Mouse (Mus musculus) retina, adult 2 months (tissue): ENCODE measurements at regions not wholly inside any gene's neighbourhood (a gene's known extent, or its start where the extent isn't known, plus 50 kb on each side); places are given as distances from the start of the nearest gene placed in this dataset.

Source experiments
- DNase-seq: peaks from one replicate; pipeline ENCODE4 v3.0.0-alpha.2; 2012; ENCODE audit warnings: low read depth, low spot score

DNA sequence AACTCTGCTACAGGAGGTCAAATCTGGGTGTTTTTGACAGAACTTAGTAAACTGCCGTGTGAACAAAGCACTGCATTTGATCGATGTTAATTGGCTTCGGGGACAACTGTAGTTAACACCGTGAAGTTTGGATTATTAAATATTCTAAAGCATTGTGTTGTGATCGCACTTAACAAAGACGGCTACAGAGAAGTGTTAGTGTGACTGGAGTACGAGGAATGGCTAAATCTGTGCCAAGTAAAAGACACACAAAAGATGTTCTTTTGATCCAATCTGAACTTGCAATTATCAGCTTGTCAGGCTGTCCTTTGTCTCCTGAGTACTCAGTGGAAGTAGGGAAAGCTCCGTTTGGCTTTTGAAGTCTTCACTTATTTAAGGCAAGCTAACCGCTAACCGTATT lies 259.7 kb downstream of the Tmem182 start:
- DNase-seq: no peak

DNA sequence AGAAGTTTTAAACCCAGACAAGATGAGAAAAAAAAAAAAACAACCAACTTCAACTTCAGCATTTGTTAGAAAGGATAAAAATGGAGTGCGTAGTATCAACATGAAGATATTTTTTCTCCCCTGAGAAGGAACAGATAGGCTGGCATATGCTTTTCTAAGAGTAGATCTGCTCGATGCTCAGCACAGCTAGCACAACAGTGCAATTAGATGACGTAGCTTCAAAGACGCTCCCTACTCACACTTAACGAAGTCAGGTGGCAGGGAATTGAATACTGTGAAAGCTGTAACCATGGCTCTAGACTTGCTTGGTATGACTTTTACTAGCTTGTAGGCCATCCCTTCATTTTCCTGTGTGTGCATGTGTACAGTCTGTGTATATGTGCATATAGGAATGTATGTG lies 299.5 kb downstream of the Tmem182 start:
- DNase-seq: no peak

DNA sequence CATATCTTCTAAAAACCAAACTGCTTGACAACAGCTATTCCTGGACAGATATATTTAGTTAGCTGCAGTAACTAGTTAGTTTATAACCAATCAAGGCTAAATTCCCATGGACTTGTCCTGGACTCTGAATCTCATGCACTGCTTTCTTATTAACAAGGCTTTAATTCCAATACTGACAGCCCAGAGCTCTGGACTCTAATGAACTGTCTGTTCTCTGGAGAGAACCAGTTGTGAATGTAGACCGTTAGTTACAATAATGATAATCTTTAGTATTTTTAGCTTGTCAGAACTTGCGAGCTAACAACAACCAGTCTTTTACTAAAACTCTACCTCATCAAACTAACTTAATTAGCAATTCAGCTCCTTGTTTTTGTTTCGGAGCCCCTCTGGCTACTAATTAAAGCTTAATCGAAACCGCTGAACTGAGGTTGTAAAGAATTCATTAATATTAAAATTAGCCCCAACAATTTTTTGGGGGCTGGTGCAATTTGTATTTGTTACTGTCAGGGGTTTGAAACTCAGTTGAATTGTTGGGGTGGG lies 316.3 kb downstream of the Tmem182 start:
- DNase-seq: no peak

DNA sequence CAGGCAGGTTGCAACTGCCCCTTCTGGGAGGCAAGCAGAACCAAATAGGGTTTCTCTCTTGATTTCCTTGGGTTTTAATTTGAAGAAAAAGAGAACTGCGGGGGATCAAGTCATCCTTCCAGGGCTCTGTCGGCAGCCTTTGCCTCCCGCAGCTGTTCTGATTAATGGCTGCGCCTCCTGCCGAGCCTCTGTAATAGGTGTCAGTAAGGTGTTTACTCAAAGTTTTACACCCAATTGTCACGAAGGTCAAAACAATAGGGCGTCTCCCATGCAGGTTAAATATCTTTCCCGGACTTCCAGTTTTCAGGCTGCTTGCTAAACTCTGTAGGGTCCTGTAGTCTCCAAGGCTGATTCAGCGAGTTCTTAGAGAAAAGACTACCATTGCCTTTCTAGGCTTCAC lies 326.0 kb downstream of the Tmem182 start:
- DNase-seq: no peak

DNA sequence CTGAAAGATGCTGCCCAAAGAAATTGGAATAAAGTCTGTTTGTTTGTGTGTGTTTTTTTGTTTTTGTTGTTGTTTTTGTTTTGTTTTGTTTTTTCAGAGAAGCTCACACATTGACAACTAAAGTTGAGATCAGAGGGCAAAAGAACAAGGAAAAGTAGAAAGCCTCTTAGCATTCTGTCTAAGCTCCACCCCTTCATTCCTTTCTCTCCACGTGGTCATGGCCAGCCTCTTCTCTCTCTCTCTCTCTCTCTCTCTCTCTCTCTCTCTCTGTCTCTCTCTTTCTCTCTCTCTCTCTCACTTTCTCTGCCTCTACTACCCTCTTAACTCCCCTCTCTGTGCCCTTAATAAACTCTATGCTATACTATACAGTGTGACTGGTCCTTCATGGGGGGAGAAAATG lies 327.7 kb downstream of the Tmem182 start:
- no peak for DNase-seq

DNA sequence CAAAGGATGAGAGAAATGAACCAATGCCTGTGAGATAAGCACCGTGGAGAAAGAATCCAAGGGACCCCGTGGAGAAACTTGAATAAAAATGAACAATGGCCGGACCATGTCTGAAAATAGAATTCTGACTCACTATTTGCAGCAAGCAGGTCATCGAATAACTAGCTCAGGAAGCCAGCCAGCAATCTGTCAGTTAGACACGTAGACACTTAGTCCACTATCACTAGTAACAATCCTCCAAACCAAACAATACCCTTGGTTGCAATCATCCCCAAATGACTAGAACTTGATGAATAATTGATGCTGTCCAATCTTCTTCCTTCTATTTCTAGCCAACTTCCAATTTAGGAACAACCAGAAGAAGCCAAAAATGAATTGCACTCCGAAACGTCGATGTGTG lies 328.5 kb downstream of the Tmem182 start:
- DNase-seq: no peak

DNA sequence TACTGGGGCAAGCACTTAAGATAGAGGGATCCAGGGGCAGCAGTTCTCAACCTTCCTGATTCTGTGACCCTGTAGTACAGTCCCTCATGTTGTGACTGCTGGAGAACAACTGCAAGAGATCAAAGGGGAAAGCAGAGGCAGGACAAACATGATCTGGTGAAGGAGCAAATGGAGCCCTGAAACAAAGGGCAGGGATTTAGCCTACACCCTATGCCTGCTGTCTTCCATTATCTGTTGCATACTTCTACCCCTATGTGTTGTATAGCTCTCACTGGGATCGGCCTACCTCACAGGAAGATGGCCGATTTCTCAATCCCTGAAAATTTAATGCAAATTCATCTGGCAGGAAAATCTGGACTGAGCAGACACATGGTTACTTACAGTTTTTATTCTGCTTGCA lies 334.3 kb downstream of the Tmem182 start:
- DNase-seq: no peak

DNA sequence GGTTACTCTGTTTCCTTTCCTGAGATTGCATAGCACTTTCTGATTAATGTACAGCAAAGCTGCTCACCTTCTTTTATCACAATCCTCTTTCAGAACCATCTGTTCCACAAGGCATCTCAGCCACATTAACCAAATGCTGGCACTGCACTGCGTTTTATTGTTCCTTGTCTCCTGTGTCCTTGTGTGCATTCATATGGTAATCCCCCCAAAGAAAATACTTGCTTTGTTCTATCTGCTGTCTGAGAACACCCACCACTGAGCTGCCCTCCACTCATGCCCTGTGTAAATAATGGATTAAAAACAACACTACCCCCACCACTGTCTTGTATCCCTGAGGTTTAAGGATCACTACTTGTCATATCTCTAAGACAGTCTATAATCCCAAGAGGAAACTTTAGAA lies 335.1 kb downstream of the Tmem182 start:
- no peak for DNase-seq

DNA sequence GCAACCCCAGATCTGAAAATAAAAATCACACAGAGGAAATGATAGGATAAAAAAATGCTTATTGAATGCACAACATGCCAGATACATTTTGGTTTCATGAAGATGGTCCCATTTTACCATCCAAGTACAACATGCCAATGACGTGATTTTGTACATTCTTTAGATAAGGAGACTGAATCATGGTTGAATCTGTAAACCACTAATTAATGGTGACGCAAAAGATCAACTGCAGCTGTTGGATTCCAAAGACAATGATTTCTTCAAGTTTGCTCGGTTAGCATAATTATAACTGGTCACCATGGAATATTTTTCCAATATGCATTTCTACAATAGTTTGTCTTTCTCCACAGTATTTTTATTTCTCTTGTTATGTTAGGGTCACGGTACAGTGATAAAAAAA lies 336.6 kb downstream of the Tmem182 start:
- no peak for DNase-seq

DNA sequence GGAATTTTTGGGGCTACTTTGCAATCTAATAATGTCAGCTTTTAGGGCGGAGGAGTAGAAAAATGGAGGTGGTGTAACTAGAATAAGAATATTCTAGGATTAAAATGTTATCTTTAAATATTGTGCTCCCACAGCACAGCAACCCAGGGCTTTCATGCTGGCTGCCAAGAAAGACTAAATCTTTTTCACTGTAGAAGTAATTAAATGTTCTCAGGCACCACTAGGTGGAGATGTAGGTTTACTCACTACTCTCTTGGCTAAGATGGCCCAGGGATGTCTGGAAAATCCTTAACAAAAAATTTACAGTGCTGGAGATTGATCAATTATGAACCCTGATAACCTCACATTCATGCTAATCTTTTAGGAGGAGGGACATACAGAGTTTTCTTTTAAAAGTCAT lies 347.1 kb downstream of the Tmem182 start:
- no peak for DNase-seq

DNA sequence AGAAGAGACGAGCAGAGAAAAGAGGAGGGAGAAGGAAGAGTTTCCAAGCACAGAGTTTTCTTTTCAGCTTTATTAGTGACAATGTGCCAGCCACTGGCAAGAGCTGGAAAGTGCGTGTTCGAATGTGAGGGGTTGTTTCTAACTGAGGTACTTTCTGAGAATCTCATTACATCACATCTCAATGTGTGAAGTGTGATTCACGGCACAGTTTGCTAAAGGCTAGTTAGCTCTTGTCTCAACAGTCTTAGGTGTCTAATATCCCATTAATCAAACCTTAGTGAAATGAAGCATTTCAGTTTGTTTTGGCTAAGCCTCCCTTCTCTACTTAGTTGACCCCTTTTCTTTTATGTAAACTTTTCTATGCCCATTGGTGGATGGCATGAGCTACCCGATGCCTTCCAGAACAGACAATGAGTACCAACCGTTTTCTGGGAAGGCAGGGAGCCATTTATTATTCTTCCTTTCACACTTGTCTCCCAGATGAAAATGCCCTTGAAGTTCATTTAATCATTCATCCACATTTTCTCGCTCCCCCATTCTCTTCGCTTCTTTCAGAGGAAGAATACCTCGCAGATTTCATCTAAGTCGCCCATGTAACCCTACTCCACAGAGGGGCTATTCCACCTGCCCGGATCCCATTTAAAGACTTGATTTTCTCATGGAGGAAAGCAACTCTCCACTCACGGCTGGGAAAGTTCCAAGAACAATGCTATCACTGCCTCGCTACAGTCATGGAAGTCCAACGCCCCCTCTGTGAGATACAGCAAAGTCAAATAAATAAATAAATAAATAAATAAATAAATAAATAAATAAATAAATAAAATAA lies 348.0 kb downstream of the Tmem182 start:
- no peak for DNase-seq

DNA sequence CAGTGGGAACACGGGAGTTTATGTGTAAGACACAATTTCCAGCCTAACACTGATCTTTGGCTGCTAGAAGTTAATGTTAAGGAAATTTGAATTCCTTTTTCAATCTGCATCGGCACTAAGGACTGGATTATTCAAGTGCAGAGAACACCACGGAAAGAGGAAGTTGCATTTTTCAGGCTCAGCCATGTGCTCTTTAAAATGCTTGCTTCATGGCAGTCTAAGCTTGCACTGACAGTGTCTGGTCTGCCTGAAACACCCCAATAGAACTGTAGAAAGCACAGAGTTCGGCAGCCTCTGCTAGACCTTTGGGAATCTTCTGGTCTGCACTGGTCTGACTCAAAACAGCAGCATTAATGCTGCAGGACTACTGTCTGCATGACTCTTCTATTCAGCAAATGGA lies 348.8 kb downstream of the Tmem182 start:
- no peak for DNase-seq

DNA sequence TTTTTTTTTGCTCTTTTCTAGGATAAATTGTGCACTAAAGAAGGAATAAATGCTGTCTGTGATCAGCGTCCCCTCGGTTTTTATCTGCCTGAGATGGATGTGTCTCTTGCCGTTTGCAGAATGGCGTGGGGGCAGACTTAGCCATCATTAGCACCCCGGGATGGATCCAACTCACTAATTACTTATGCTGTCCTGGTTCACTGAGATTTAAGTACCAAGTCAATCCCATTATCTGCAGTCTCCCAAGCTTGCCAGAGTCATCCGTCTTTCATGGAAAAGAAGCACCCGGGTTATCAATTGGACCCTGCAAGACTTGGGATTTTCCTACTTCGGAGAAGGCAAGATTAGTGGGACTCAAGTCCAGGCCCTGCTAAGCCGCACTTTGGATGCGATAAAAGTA lies 351.5 kb downstream of the Tmem182 start:
- no peak for DNase-seq

DNA sequence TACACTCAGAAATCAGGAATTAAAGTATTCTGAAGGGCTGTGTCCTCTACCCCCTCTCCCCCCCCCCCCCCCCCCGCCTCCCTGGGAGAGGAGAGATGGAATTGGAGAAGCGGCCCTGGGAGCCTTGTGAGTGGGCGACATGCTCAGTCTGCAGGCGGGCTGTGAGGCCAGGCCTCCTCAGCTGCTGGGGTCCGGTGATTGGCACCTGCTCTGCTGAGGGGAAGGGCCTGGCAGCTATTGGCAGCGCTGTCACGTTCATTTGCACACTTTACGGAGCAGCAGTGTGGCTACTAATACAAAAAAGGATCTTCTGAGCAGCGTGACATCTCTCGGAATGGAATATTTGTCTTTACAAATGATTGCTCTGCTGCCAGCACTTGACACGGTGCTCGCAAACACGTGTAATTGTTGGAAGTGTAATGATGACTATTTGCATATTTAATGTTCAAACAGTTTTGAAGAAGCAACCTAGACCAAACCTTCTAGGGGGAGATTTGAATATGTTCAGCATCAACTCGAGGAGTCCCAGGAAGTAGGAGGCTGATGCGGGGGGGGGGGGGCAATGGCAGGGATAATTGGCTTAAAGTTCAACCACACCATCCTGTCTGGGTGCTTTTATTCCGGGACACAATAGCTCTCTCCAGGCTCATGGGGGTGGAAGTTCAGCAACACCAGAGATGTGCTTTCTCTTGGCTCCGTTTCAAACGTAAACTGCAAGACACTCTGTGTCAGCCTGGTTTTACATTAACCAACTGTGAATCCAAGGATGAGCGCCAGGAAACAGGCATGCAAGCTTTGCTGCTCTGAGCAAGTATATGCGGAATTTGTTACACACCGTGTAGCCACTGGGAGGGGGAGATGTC lies 352.5 kb downstream of the Tmem182 start:
- no peak for DNase-seq

DNA sequence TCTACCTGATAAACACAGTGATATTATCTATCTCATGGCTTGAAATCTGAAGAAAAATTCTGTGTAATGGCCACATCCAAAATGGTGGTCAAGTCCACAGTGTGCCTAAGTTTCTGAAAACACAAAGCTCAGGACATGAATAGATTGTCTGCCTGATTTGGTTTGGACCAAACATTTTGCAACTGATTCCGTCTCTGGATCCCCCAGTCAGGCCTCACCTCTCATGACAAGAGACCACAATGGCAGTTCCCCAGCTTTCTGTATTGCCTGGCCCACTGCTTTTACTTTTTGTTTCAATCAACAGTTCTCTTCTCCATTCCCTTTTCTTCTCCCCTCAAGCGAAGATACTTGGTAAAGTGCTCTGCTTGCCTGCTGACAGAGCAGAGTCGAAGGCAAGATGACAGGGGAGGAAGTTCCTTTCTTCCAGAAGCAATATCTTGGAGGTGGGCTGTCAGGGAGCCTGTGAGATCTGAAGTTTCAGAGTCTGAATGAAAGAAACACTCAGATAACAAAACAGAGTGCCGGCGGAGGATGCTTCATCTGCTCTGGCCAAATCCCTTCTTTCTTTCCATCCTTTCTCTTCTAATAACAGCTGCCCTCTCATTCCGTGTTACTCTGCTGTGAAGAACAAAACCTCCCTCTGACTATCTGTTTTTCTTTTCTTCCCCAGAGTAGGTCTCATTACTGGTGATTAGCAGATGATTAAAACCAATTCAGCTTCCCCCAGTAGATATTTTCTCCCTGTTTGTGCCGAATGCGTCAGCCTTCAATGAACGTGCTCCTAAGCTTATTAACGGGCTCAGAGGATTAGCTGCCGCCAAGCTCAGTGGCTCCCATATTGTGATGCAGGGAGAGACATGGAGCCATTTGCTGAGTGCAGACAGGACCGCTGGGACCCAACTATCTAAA lies 360.7 kb downstream of the Tmem182 start:
- no peak for DNase-seq

DNA sequence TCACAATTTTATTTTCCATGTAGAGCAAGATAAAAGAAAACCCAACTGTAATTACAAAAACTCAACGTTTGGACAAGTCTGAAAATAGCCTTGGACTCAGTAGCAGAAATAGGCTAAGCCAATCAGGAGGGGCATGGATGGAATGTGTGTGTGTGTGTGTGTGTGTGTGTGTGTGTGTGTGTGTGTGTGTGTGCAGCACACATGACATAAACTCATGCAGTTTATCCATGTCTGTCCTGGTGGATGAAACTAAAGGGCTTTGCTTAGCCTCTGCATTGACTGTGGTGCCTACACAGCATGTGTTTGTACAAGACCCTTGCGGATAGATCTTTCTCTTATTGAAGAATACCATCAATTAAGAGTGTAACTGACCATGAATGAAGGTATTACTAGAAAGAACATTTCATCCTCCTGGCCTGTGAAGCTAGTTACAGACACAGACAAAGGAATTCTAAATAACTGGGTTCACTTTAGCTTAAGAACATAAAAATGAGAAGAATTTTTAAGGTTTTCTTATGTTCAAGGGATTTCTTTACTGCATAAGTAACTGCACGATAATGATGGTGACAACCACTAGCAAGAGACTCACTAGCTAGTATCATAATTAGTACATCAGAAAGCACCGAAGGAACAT lies 361.5 kb downstream of the Tmem182 start:
- DNase-seq: no peak

DNA sequence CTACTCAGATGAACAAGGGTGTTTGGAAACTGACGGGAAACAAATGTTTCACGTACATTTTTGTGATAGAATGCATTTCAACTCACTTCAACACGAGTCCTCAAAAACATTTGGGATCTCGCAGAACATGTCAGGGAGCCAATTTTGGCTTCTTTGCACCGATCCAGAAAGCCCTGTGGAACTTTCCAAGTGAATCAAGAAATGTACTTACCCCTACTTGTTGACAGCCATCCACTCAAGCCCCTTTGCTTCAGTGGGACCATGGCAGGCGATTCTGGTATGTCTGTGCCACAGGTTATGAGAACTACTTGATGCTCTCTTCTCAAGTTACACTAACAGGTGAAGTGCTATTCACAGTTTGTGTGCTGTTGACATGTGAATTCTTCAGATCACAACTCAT lies 381.6 kb downstream of the Tmem182 start:
- DNase-seq: no peak

DNA sequence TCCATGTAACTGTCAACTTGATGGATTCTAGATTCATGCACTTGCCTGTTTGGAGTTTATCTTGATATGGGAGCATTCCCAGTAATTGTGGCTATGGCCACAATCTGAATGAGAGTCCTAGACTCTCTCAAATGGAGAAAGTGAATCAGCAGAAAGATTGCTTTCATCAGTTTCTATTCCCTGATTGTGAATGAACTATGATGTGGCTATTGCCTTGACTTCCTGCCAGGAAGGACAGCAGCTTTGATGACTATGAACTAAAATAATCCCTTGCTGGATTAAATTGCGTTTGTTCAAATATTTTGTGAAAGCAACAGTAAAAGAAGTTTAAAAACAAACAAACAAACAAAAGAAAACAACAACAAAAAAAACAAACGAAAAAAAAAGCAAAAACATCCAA lies 407.5 kb downstream of the Tmem182 start:
- no peak for DNase-seq

DNA sequence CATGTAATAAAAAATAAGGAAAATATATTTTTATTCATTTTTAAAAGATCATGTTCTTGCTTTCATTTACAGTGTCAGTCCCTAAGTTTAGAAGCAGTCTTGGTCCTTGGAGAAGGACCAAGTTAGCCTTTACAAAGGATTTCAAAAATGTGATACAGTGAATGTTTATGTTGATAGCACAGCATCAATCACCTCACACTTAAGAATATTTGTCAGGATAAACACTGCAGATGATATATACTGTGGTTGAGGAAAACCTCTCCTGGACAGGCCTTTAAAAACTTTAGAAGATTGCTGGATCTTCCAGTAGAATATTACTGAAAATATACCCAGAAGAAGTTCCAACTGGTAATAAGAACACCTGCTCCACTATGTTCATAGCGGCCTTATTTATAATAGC lies 420.4 kb downstream of the Tmem182 start:
- no peak for DNase-seq

DNA sequence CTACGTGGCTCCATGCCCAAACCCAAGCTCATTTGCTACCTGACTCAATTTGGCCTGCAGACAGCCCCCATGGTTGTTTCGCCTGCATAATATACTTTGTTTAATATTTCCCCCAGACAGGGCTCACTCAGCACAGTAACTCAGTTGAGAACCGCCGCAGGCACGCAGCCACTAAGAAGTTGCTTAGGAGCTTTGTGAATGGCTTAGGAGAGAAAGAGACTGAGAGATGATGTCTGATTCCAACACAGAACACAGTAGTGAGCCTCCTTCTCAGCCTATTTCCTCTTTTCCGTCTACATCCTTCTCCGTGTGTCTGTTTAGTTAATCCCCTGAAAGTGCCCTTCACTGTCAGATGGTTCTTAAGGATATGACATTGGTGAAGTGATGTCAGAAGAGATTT lies 429.9 kb downstream of the Tmem182 start:
- DNase-seq: no peak

DNA sequence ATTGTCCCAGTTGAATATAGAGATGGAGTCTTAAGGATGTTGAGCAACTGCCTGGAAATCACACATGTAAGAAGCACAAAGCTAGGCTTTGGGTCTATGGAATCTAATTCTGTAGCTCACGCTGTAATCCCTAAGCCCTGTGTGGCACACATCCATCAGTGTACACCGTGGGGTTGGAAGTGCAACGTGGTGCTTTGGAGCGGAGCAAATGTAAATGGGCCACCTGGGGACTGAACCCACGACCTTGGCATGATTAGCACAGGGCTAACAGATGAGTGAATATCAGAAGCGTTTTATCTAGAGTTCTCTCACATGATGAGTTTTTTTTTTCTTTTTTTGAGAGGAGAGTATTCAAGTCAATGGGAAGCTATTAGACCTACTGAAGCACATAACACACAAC lies 437.6 kb downstream of the Tmem182 start:
- no peak for DNase-seq
